Mouse (Mus musculus) ES-E14 (cell line): ENCODE measurements around the gene Gopc. TPM values are rescaled to one million over a fixed set of nuclear protein-coding genes. Genes with fewer than 3 reads are reported as not detected.

Source experiments
- DNase-seq: peaks from one replicate; pipeline ENCODE4 v3.0.0-alpha.2; 2013; ENCODE audit warnings: low read depth, low spot score
- H3K27ac ChIP-seq: 2 replicates; pipeline ENCODE4 v1.5.1; 2012; ENCODE audit warnings: low read depth, mild to moderate bottlenecking, low read length, moderate library complexity, mixed read lengths; ENCODE audit not compliant: poor library complexity, insufficient read depth, severe bottlenecking
- H3K36me3 ChIP-seq: 2 replicates; pipeline ENCODE4 v1.6.1; 2012; ENCODE audit warnings: mild to moderate bottlenecking, low read length, moderate library complexity, mixed read lengths; ENCODE audit not compliant: control insufficient read depth, poor library complexity, insufficient read depth, severe bottlenecking
- H3K4me1 ChIP-seq, 2 experiments: fragments of 150-350 bp in 1 of 2; sonication (generic) in 1 of 2; 2 replicates each; pipeline ENCODE4 v1.6.1; 2012; ENCODE audit warnings: low read length in 2 of 2, mild to moderate bottlenecking in 1 of 2, mixed read lengths in 1 of 2; ENCODE audit not compliant: control insufficient read depth in 2 of 2, insufficient read depth in 2 of 2, poor library complexity in 1 of 2
- H3K4me3 ChIP-seq, 2 experiments: fragments of 150-350 bp in 1 of 2; sonication (generic) in 1 of 2; 2 replicates each; pipeline ENCODE4 v1.5.1; 2012; ENCODE audit warnings: low read length in 2 of 2, low read depth in 1 of 2, mild to moderate bottlenecking in 1 of 2, mixed read lengths in 1 of 2; ENCODE audit not compliant: insufficient read depth in 1 of 2, poor library complexity in 1 of 2, severe bottlenecking in 1 of 2
- H3K9ac ChIP-seq: 2 replicates; pipeline ENCODE4 v1.6.1; 2012; ENCODE audit warnings: low read depth, mild to moderate bottlenecking, low read length, mixed read lengths; ENCODE audit not compliant: poor library complexity, insufficient read depth, severe bottlenecking
- H3K9me3 ChIP-seq: fragments of 150-350 bp; sonication (generic); 2 replicates; pipeline ENCODE4 v1.6.1; 2012; ENCODE audit warnings: low read depth, mild to moderate bottlenecking, low read length; ENCODE audit not compliant: control insufficient read depth, insufficient read depth
- CHD2 ChIP-seq: IDR thresholded peaks from 2 replicates; pipeline ENCODE4 v1.6.1; 2014; ENCODE audit warnings: mild to moderate bottlenecking, low read depth, low read length, inconsistent platforms
- HCFC1 ChIP-seq: IDR thresholded peaks from 2 replicates; pipeline ENCODE4 v1.6.1; 2012; ENCODE audit warnings: low read length, inconsistent platforms, borderline replicate concordance; ENCODE audit not compliant: insufficient read depth
- MAFK ChIP-seq: IDR thresholded peaks from 2 replicates; pipeline ENCODE4 v1.6.1; 2014; ENCODE audit warnings: mild to moderate bottlenecking, low read depth, low read length, inconsistent platforms; ENCODE audit not compliant: insufficient read depth
- ZC3H11A ChIP-seq: IDR thresholded peaks from 2 replicates; pipeline ENCODE4 v1.6.1; 2012; ENCODE audit warnings: low read depth, mild to moderate bottlenecking, inconsistent platforms, low read length, borderline replicate concordance
- ZNF384 ChIP-seq: IDR thresholded peaks from 2 replicates; pipeline ENCODE4 v1.6.1; 2012; ENCODE audit warnings: low read depth, low read length, inconsistent platforms
- in situ Hi-C, 2 experiments: fragments of 600-800 bp; cut with MboI; formaldehyde crosslinking; loops; one replicate each; pipeline ENCODE4 v1.15.1; 2025; ENCODE audit warnings: low sequenced_read_pairs in 2 of 2, inconsistent platforms in 1 of 2; ENCODE audit not compliant: unreplicated experiment in 2 of 2
- total RNA-seq: library from RNA; depleted of rRNA; stranded (reverse); fragments of 300-350 nt; gene quantifications from 2 replicates; pipeline ENCODE4 v1.2.3, GENCODE M21; 2012

Gopc gene
- total RNA-seq, 1 experiment, result 9.1 TPM

GRCm38 (mm10) chr10:52391208-52391607 lies 9.3 kb upstream of the Gopc start:
- H3K36me3 ChIP-seq, result no peaks in the 10 kb centered on the region
- no peak overlapping the region for H3K4me3 ChIP-seq
- H3K9ac ChIP-seq, result no peak overlapping the region
- TF ChIP-seq HCFC1 (no peak), ZNF384 (no peak), CHD2 (no peak), MAFK (no peak), ZC3H11A (no peak)
- in situ Hi-C loops, result loop anchor here in 1 of 2 experiments (25.0 kb wide), 2 partner anchors 254 to 604 kb away; no protein-coding TSS in a partner anchor
- DNase-seq, result no peak
- no peaks in the 10 kb centered on the region for H3K4me1 ChIP-seq
- H3K27ac ChIP-seq, result no peak overlapping the region
- H3K9me3 ChIP-seq, result no peaks in the 10 kb centered on the region

GRCm38 (mm10) chr10:52389438-52389837 lies 7.5 kb upstream of the Gopc start:
- Histone ChIP-seq H3K27ac (no peak overlapping the region), H3K9ac (no peak overlapping the region), H3K4me3 (no peak overlapping the region), H3K36me3 (no peaks in the 10 kb centered on the region), H3K9me3 (no peaks in the 10 kb centered on the region), H3K4me1 (no peaks in the 10 kb centered on the region)
- in situ Hi-C loops, result loop anchor here (10.0 to 25.0 kb wide), 3 partner anchors 175 to 602 kb away; no protein-coding TSS in a partner anchor
- DNase-seq, result no peak
- TF ChIP-seq HCFC1 (no peak), MAFK (no peak), ZC3H11A (no peak), ZNF384 (no peak), CHD2 (no peak)

GRCm38 (mm10) chr10:52388922-52389430 lies 7.1 kb upstream of the Gopc start, which contains the start of gene Nepn:
Gene Nepn, plus strand, starts transcription at chr10:52388972.
- Histone ChIP-seq H3K4me1 (no peaks in the 10 kb centered on the region), H3K9ac (no peak within 1 kb of the TSS), H3K36me3 (no peaks in the 10 kb centered on the region), H3K4me3 (no peak within 1 kb of the TSS), H3K27ac (no peak within 1 kb of the TSS), H3K9me3 (no peaks in the 10 kb centered on the region)
- DNase-seq, result no peak
- TF ChIP-seq ZC3H11A (no peak), ZNF384 (no peak), HCFC1 (no peak), MAFK (no peak), CHD2 (no peak)
- in situ Hi-C loops, result loop anchor here (10.0 to 25.0 kb wide), 3 partner anchors 174 to 602 kb away; no protein-coding TSS in a partner anchor

GRCm38 (mm10) chr10:52387192-52387591 lies 5.3 kb upstream of the Gopc start:
- H3K9ac ChIP-seq, result no peak overlapping the region
- no peak overlapping the region for H3K27ac ChIP-seq
- no peak for TF ChIP-seq MAFK
- no peak overlapping the region for H3K4me3 ChIP-seq
- H3K9me3 ChIP-seq, result no peaks in the 10 kb centered on the region
- no peaks in the 10 kb centered on the region for H3K36me3 ChIP-seq
- no peaks in the 10 kb centered on the region for H3K4me1 ChIP-seq
- no peak for DNase-seq
- in situ Hi-C loops, result loop anchor here (10.0 to 25.0 kb wide), 3 partner anchors 172 to 600 kb away; no protein-coding TSS in a partner anchor
